Mouse (Mus musculus) myocyte (in vitro differentiated cells): ENCODE measurements at regions not wholly inside any gene's neighbourhood (a gene's known extent, or its start where the extent isn't known, plus 50 kb on each side); places are given as distances from the start of the nearest gene placed in this dataset.
A peak's percentile ranks its signal among the peaks of the same experiment; 100 is the strongest.

Experiments used
- H3K27me3 ChIP-seq: one replicate; pipeline ENCODE4 v1.6.1; 2011; ENCODE audit not compliant: control insufficient read depth, insufficient read depth, insufficient read length
- H3K36me3 ChIP-seq: one replicate; pipeline ENCODE4 v1.6.1; 2011; ENCODE audit not compliant: control insufficient read depth, insufficient read depth
- H3K4me2 ChIP-seq: one replicate; pipeline ENCODE4 v1.6.1; 2011; ENCODE audit warnings: low read depth, control low read depth
- H3K4me3 ChIP-seq: one replicate; pipeline ENCODE4 v1.5.1; 2011; ENCODE audit warnings: mild to moderate bottlenecking, control low read depth, moderate library complexity
- H3K79me2 ChIP-seq: one replicate; pipeline ENCODE4 v1.6.1; 2011; ENCODE audit not compliant: control insufficient read depth, insufficient read depth
- H3ac ChIP-seq: one replicate; pipeline ENCODE4 v1.6.1; 2011; ENCODE audit not compliant: control insufficient read depth, insufficient read length
- CEBPB ChIP-seq: IDR thresholded peaks from 2 replicates; pipeline ENCODE4 v1.6.1; 2011; ENCODE audit warnings: mild to moderate bottlenecking, moderate library complexity; ENCODE audit not compliant: poor library complexity, insufficient read depth, severe bottlenecking
- E2F4 ChIP-seq: IDR thresholded peaks from one replicate; pipeline ENCODE4 v1.6.1; 2011; ENCODE audit warnings: mild to moderate bottlenecking, control low read depth, moderate library complexity; ENCODE audit not compliant: insufficient read depth
- MAX ChIP-seq: IDR thresholded peaks from one replicate; pipeline ENCODE4 v1.6.1; 2011; ENCODE audit warnings: low read depth, mild to moderate bottlenecking, control low read depth
- MYOD1 ChIP-seq, 3 experiments: IDR thresholded peaks; one replicate each; pipeline ENCODE4 v1.6.1; 2011; ENCODE audit warnings: control low read depth in 2 of 3, low read depth in 2 of 3, mild to moderate bottlenecking in 2 of 3, moderate library complexity in 1 of 3; ENCODE audit not compliant: insufficient read length in 2 of 3, control insufficient read depth in 1 of 3
- MYOG ChIP-seq, 3 experiments: IDR thresholded peaks; one replicate each; pipeline ENCODE4 v1.6.1; 2011; ENCODE audit warnings: control low read depth in 2 of 3, low read depth in 2 of 3, mild to moderate bottlenecking in 2 of 3; ENCODE audit not compliant: insufficient read length in 2 of 3, control insufficient read depth in 1 of 3, insufficient read depth in 1 of 3
- POLR2A ChIP-seq: IDR thresholded peaks from one replicate; pipeline ENCODE4 v1.6.1; 2011; ENCODE audit warnings: low read depth, mild to moderate bottlenecking, control low read depth, moderate library complexity; ENCODE audit not compliant: insufficient read length
- POLR2AphosphoS2 ChIP-seq: IDR thresholded peaks from one replicate; pipeline ENCODE4 v1.6.1; 2011; ENCODE audit warnings: low read depth, control low read depth; ENCODE audit not compliant: insufficient read length
- REST ChIP-seq: IDR thresholded peaks from one replicate; pipeline ENCODE4 v1.6.1; 2011; ENCODE audit warnings: mild to moderate bottlenecking, control low read depth, moderate library complexity; ENCODE audit not compliant: insufficient read depth, insufficient read length
- SRF ChIP-seq: IDR thresholded peaks from one replicate; pipeline ENCODE4 v1.6.1; 2011; ENCODE audit warnings: low read depth; ENCODE audit not compliant: control insufficient read depth, insufficient read length
- TCF12 ChIP-seq: IDR thresholded peaks from one replicate; pipeline ENCODE4 v1.6.1; 2011; ENCODE audit warnings: mild to moderate bottlenecking, control low read depth; ENCODE audit not compliant: poor library complexity, insufficient read depth, severe bottlenecking
- TCF3 ChIP-seq: IDR thresholded peaks from one replicate; pipeline ENCODE4 v1.6.1; 2011; ENCODE audit warnings: low read depth, control low read depth; ENCODE audit not compliant: insufficient read length
- USF1 ChIP-seq: IDR thresholded peaks from one replicate; pipeline ENCODE4 v1.6.1; 2011; ENCODE audit warnings: low read depth, mild to moderate bottlenecking, control low read depth, moderate library complexity

DNA sequence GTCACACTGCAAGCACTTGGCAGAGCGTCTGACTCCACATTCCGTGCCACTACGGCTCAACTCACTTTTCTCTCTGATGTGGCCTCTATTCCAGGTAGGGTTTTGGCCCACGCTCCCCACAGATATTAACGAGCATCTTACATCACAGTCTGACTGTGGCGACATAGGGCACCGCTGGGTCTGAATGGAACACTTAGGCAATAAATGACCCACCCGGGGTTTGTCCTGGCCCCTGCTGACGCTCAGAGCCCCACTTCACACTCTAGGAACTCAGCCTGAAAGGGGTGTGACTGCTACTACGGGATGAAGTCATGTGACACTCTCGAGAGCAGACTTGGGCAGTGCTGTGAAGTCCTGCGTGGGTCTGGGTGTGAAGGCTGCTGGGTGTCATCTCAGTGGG is 475.9 kb downstream of the Zfp704 start:
- no peak overlapping the region for H3K4me2 ChIP-seq
- no peaks in the 10 kb centered on the region for H3K79me2 ChIP-seq
- TF ChIP-seq USF1 (no peak), SRF (no peak)
- H3K27me3 ChIP-seq = no peaks in the 10 kb centered on the region
- H3K36me3 ChIP-seq = no peaks in the 10 kb centered on the region
- no peak overlapping the region for H3ac ChIP-seq
- H3K4me3 ChIP-seq = no peak overlapping the region

DNA sequence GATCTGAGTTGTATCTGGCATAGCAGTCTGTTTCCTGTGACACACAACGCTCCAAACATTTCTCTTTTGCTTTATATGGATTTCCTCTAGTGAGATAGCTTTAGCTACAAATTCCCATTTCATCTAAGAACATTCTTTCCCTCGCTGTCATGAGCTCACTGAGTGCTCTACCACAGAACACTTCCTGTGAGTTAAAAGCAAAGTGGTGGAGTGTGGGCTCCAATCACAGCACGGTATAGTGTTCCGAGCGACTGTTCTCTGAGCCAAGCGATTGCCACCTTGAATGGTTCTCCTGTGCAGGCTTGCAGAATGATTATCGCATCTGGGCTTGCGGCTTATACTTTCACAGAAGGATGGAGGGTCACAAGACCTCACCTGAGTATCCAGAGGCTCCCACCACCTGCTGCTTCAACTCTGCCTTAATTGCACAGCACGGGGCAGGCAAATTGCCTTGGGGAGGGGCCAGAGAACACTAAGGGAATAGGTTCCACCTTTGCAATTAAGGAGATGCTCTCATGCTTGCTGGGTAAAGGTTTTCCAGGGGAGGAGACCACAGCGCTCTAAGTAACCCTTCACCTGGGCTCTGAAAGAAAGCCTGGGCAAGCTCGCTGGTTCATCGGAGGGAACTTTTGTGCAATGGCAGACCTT is 477.7 kb downstream of the Zfp704 start:
- no peaks in the 10 kb centered on the region for H3K36me3 ChIP-seq
- no peak overlapping the region for H3K4me3 ChIP-seq
- no peaks in the 10 kb centered on the region for H3K79me2 ChIP-seq
- TF ChIP-seq TCF3 (no peak), MYOD1 (IDR thresholded peaks at IDR 0.05; ENCODE audit: control insufficient read depth in 1 of 3, insufficient read length in 2 of 3, low read depth in 2 of 3) (no peak), REST (no peak), USF1 (no peak), TCF12 (no peak), CEBPB (no peak), MAX (no peak), E2F4 (no peak), POLR2A (no peak), SRF (no peak), MYOG (IDR thresholded peaks at IDR 0.05; ENCODE audit: control insufficient read depth in 1 of 3, insufficient read depth in 1 of 3, insufficient read length in 2 of 3, low read depth in 2 of 3) (no peak), POLR2AphosphoS2 (no peak)
- no peaks in the 10 kb centered on the region for H3K27me3 ChIP-seq
- no peak overlapping the region for H3ac ChIP-seq
- no peak overlapping the region for H3K4me2 ChIP-seq

GRCm38 (mm10) chr3:9131366-9131765 is 478.5 kb downstream of the Zfp704 start:
- H3ac ChIP-seq = no peak overlapping the region
- no peak for TF ChIP-seq MYOD1 (IDR thresholded peaks at IDR 0.05; ENCODE audit: control insufficient read depth in 1 of 3, insufficient read length in 2 of 3, low read depth in 2 of 3)
- TF ChIP-seq TCF3 = no peak
- H3K79me2 ChIP-seq = no peaks in the 10 kb centered on the region
- no peaks in the 10 kb centered on the region for H3K36me3 ChIP-seq
- no peak overlapping the region for H3K4me2 ChIP-seq
- H3K27me3 ChIP-seq = no peaks in the 10 kb centered on the region
- H3K4me3 ChIP-seq = no peak overlapping the region

- H3ac ChIP-seq = no peak overlapping the region
- no peak overlapping the region for H3K4me2 ChIP-seq
- H3K79me2 ChIP-seq = no peaks in the 10 kb centered on the region
- no peaks in the 10 kb centered on the region for H3K27me3 ChIP-seq
- no peak for TF ChIP-seq MYOD1 (IDR thresholded peaks at IDR 0.05; ENCODE audit: control insufficient read depth in 1 of 3, insufficient read length in 2 of 3, low read depth in 2 of 3)
- peak; percentile 94 for TF ChIP-seq CEBPB
- TF ChIP-seq USF1 = no peak
- H3K36me3 ChIP-seq = no peaks in the 10 kb centered on the region
- H3K4me3 ChIP-seq = no peak overlapping the region
These were observed 481.5 kb downstream of the Zfp704 start for GRCm38 (mm10) chr3:9128407-9128806.

- H3K79me2 ChIP-seq = no peaks in the 10 kb centered on the region
- no peaks in the 10 kb centered on the region for H3K27me3 ChIP-seq
- no peak for TF ChIP-seq POLR2AphosphoS2
- TF ChIP-seq MYOD1 (IDR thresholded peaks at IDR 0.05; ENCODE audit: control insufficient read depth in 1 of 3, insufficient read length in 2 of 3, low read depth in 2 of 3) = no peak
- no peak for TF ChIP-seq REST
- TF ChIP-seq MYOG (IDR thresholded peaks at IDR 0.05; ENCODE audit: control insufficient read depth in 1 of 3, insufficient read depth in 1 of 3, insufficient read length in 2 of 3, low read depth in 2 of 3) = peak in 1 of 3 experiments; percentile 10
- TF ChIP-seq CEBPB = peak; percentile 71
- TF ChIP-seq SRF = no peak
- TF ChIP-seq POLR2A = no peak
- H3ac ChIP-seq = no peak overlapping the region
- H3K4me2 ChIP-seq = no peak overlapping the region
- H3K4me3 ChIP-seq = no peak overlapping the region
- no peaks in the 10 kb centered on the region for H3K36me3 ChIP-seq
These were observed 486.8 kb downstream of the Zfp704 start for GRCm38 (mm10) chr3:9123079-9123478.

DNA sequence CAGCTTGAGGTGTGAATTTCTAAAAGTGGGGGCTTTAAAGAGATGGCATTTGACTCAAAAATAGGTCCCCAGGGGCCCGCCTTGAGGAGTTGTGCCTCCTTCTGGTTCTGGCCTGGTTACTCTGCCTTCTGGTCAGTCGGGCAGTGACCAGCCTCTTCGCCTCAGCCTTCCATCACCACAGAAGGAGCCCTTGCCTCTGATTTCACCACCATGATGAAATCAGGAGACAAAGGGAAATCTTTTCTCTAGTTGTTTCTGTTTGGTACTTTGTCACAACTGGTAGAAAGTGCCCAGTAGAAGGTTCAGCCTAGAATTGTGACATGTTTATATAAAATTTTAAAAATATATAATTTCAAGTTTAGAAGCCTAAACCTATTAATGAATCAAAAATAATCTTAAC is 492.0 kb downstream of the Zfp704 start:
- TF ChIP-seq MYOD1 (IDR thresholded peaks at IDR 0.05; ENCODE audit: control insufficient read depth in 1 of 3, insufficient read length in 2 of 3, low read depth in 2 of 3) = no peak
- TF ChIP-seq CEBPB = peak; percentile 71; the same call in 1 of the 2 replicates
- H3K27me3 ChIP-seq = no peaks in the 10 kb centered on the region
- no peak overlapping the region for H3ac ChIP-seq
- no peaks in the 10 kb centered on the region for H3K36me3 ChIP-seq
- no peaks in the 10 kb centered on the region for H3K79me2 ChIP-seq
- no peak overlapping the region for H3K4me3 ChIP-seq
- no peak overlapping the region for H3K4me2 ChIP-seq
